Mouse (Mus musculus) G1E (cell line): ENCODE results near the gene Tmsb15b1.

ENCODE experiments used
- CTCF ChIP-seq: IDR thresholded peaks from 2 replicates; pipeline ENCODE4 v1.5.1; 2012; ENCODE audit warnings: low read depth, low read length, inconsistent platforms, mixed read lengths
- GATA1 ChIP-seq: IDR thresholded peaks from 2 replicates; pipeline ENCODE4 v1.6.1; 2012; ENCODE audit warnings: borderline replicate concordance, low read length, inconsistent platforms, mixed read lengths
- GATA2 ChIP-seq: IDR thresholded peaks from 2 replicates; pipeline ENCODE4 v1.6.1; 2012; ENCODE audit warnings: low read depth, low read length, inconsistent platforms, borderline replicate concordance
- POLR2AphosphoS5 ChIP-seq: IDR thresholded peaks from 2 replicates; pipeline ENCODE4 v1.6.1; 2012; ENCODE audit warnings: low read depth, low read length, inconsistent platforms; ENCODE audit not compliant: insufficient replicate concordance
- TAL1 ChIP-seq: conservative IDR thresholded peaks from 2 replicates; pipeline ENCODE4 v1.6.1; 2012; ENCODE audit warnings: low read depth, low read length, inconsistent platforms, mixed read lengths

- no peak for TF ChIP-seq CTCF
- no peak for TF ChIP-seq TAL1
- TF ChIP-seq GATA1: no peak
- no peak for TF ChIP-seq POLR2AphosphoS5
- TF ChIP-seq GATA2: no peak
Measured at GRCm38 (mm10) chrX:136927031-136927430, 49.6 kb downstream of the Tmsb15b1 start, which contains the start of gene H2bfm.
